Mouse (Mus musculus): ENCODE measurements around the gene Unc5b. TPM values are rescaled to one million over a fixed set of nuclear protein-coding genes. Genes with fewer than 3 reads are reported as not detected.
A peak's percentile ranks its signal among the peaks of the same experiment; 100 is the strongest.

The Unc5b gene
- polyA plus RNA-seq, 1 experiment from 2014 or later, result 10.0 TPM

DNA sequence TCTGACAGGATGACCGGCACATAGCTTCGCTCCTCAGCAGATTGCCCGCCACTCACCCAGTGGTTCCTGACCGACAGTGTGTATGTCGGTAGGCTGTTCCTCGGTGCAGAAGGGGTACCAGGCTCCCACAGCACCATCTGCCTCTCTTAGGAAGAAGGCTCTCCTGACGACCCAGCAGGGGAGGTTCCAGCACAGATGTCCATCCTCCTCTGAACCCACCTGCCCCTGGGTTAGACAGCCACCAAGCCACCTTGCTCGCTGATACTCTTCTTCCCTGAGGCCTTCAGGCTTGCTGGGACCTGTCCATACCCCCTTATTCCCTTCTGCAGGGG is 25.2 kb downstream of the Unc5b start:
- Histone ChIP-seq H3K27ac (no peak overlapping the region), H3K9ac (no peak overlapping the region), H3K4me2 (no peak overlapping the region), H3K27me3 (peaks cover 22% of the 10 kb centered on the region; the same call in 1 of the 2 replicates), H3K4me3 (replicated peaks) (no peak overlapping the region), H3K4me1 (peaks cover 93% of the 10 kb centered on the region), H3K36me3 (no peaks in the 10 kb centered on the region), H3K9me3 (replicated peaks) (no peaks in the 10 kb centered on the region)
- ATAC-seq (replicated peaks; ENCODE audit: low FRiP score), result no peak
- 64% methylated on average over 8 of the region's 8 CpGs for WGBS

DNA sequence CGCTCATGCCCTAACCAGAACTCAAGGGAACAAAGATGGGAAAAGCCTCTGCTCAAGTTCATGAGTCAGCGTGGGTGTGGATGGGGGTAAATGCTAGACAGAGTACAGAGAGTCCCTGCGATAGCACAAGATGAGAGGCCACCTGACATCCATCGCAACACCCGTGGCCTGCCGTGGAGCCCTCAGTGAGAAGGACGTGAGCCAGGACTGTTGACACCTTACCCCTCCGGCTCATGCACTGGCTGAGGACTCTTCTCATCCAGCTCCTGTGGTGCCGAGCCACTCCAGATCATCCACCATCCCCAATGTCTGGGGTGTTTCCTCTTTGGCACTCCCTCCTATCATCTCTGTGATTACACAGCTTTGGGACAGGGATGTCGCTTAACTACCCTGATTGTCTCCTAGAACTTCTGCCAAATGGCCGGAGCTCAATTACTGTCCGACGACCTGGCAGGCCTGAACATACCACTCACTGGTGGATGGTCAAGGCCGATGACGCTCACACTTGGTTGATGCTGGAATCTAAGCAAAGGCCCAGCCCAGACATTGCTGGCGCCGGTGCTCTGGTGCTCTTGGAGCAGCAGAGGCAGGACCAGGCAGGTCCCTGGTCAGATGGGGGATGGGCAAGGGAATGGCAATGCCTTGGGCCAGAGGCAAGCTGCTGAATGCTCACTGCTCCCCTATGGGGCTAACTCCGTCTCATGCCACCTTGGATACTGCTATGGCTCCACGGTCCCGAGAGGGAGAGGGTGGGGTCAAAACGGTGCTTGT is 25.8 kb downstream of the Unc5b start:
- H3K27ac ChIP-seq, result no peak overlapping the region
- peaks cover 22% of the 10 kb centered on the region; the same call in 1 of the 2 replicates for H3K27me3 ChIP-seq
- WGBS, result 50% methylated on average over 21 of the region's 21 CpGs
- peaks cover 93% of the 10 kb centered on the region for H3K4me1 ChIP-seq
- no peak overlapping the region for H3K4me2 ChIP-seq
- H3K36me3 ChIP-seq, result no peaks in the 10 kb centered on the region
- no peaks in the 10 kb centered on the region for H3K9me3 ChIP-seq (replicated peaks)
- ATAC-seq (replicated peaks; ENCODE audit: low FRiP score), result no peak
- 0 out of 2 replicates have a peak overlapping the region, but pooled peaks have one; percentile 9 for H3K9ac ChIP-seq
- no peak overlapping the region for H3K4me3 ChIP-seq (replicated peaks)

DNA sequence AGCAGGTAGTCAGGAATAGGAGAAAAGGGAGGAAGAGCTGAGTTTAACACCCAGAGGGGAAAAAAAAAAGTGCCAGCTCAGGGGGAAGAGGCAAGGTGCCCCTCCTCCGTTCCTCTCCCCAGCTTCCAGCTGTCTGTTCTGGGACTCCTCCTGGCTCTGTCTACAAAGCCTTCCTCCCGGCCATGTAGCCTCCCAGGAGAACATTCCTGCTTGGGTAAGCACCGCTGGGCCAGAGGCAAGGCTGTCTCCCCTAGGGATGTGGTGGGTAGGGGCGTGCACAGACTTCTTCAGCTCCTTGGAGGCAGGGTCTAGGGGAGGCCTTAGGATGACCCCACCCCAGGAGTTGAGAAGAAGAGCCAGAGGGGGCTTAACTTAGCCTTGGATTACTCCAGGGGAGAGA is 26.5 kb downstream of the Unc5b start:
- Histone ChIP-seq H3K9me3 (replicated peaks) (no peaks in the 10 kb centered on the region), H3K36me3 (no peaks in the 10 kb centered on the region), H3K4me3 (replicated peaks) (no peak overlapping the region), H3K4me2 (no peak overlapping the region), H3K27me3 (peaks cover 22% of the 10 kb centered on the region; the same call in 1 of the 2 replicates), H3K4me1 (peaks cover 94% of the 10 kb centered on the region), H3K27ac (0 out of 2 replicates have a peak overlapping the region, but pooled peaks have one; percentile 5), H3K9ac (no peak overlapping the region)
- 44% methylated on average over 4 of the region's 4 CpGs for WGBS
- ATAC-seq (replicated peaks; ENCODE audit: low FRiP score), result no peak

DNA sequence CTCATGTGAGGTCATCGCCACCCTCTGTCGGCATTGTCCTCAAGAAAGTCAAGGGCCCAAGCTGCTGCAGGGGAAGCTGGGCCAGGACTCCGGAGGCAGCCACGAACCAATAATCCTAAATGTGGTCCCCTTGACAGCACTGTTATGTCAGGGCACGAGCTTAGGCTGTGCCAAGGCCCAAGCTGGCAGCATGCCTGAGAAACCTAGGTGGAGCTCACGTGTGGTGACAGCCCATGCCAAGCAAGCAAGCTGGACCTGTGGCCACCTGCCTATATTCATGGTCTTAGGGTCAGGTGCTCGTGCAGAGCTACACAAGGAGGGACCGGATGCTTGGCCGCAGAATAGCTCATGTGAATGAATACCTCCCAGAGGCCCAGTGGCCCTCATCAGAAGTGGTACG is 27.4 kb downstream of the Unc5b start:
- H3K4me1 ChIP-seq, result peaks cover 94% of the 10 kb centered on the region
- H3K36me3 ChIP-seq, result no peaks in the 10 kb centered on the region
- no peak for ATAC-seq (replicated peaks; ENCODE audit: low FRiP score)
- no peak overlapping the region for H3K4me2 ChIP-seq
- no peak overlapping the region for H3K27ac ChIP-seq
- 88% methylated on average over 10 of the region's 10 CpGs for WGBS
- H3K9ac ChIP-seq, result no peak overlapping the region
- no peak overlapping the region for H3K4me3 ChIP-seq (replicated peaks)
- H3K9me3 ChIP-seq (replicated peaks), result no peaks in the 10 kb centered on the region
- peaks cover 18% of the 10 kb centered on the region; the same call in 1 of the 2 replicates for H3K27me3 ChIP-seq

DNA sequence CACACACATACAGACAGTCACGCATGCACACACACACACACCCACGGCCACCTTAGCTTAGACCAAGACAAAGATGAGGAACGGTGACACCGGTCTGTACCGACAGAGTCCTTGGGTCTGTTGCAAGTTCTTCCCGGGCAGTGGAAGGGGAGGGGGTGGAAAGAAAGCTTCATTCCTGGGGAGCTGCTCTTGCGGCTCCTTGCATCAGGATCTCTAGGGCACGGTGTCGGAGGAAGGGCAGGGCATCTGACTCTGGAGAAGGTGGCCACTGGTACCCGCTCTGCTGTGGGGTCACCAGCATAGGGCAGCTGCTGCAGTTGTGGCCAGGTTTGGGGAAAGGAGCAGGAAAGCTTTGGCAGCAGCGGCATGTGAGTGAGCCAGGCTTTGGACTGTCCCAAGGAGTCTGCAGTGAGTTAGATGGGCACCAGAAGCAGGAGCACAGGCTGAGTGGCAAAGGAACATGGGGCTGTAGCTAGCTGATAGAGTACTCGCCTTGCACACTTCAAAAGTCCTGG is 29.4 kb downstream of the Unc5b start:
- no peak overlapping the region for H3K4me2 ChIP-seq
- H3K27ac ChIP-seq, result peak overlapping the region; percentile 63
- peaks cover 85% of the 10 kb centered on the region for H3K4me1 ChIP-seq
- WGBS, result 57% methylated on average over 12 of the region's 12 CpGs
- no peak overlapping the region for H3K9ac ChIP-seq
- no peaks in the 10 kb centered on the region for H3K9me3 ChIP-seq (replicated peaks)
- H3K27me3 ChIP-seq, result peaks cover 15% of the 10 kb centered on the region; the same call in 1 of the 2 replicates
- H3K36me3 ChIP-seq, result no peaks in the 10 kb centered on the region
- no peak overlapping the region for H3K4me3 ChIP-seq (replicated peaks)
- ATAC-seq (replicated peaks; ENCODE audit: low FRiP score), result no peak

DNA sequence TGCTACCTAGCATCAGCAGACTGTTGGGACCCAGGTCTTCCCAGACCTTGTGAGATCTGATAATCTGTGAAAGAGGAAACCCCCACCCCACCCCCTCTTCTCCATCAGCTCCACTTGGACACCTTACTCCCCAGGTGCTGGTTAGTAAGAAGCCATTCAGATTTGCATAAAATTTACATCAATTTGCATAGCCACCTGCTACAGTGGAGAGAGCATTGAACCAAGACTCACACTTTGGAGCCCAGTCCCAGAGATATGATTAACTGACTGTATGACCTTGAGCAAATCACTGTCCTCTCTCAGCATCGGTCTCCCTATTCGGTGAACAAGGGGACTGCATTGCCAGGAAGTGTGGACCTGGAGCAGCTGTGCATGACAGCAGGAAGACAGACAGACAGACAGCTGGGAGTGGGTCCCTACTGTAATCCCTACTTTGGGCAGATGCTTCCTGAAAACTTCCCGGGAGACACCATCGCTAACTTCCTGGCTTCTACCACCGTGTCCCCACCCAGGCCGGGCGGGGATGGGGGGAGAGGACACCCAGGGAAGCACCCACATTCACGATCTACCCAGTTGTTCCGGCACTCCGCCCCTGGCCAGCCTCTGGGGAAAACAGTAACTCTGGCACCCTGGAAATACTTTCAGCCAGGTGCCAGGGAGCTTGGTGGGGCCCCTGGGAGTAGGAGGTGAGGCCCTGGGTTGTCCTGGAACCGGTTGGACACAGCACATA is 30.0 kb downstream of the Unc5b start:
- Histone ChIP-seq H3K9ac (0 out of 2 replicates have a peak overlapping the region, but pooled peaks have one; percentile 14), H3K9me3 (replicated peaks) (no peaks in the 10 kb centered on the region), H3K27ac (peak overlapping the region; percentile 63), H3K4me2 (0 out of 2 replicates have a peak overlapping the region, but pooled peaks have one; percentile 10), H3K4me3 (replicated peaks) (no peak overlapping the region), H3K36me3 (no peaks in the 10 kb centered on the region), H3K4me1 (peaks cover 84% of the 10 kb centered on the region), H3K27me3 (peaks cover 15% of the 10 kb centered on the region; the same call in 1 of the 2 replicates)
- ATAC-seq (replicated peaks; ENCODE audit: low FRiP score), result no peak
- WGBS, result 38% methylated on average over 11 of the region's 11 CpGs

DNA sequence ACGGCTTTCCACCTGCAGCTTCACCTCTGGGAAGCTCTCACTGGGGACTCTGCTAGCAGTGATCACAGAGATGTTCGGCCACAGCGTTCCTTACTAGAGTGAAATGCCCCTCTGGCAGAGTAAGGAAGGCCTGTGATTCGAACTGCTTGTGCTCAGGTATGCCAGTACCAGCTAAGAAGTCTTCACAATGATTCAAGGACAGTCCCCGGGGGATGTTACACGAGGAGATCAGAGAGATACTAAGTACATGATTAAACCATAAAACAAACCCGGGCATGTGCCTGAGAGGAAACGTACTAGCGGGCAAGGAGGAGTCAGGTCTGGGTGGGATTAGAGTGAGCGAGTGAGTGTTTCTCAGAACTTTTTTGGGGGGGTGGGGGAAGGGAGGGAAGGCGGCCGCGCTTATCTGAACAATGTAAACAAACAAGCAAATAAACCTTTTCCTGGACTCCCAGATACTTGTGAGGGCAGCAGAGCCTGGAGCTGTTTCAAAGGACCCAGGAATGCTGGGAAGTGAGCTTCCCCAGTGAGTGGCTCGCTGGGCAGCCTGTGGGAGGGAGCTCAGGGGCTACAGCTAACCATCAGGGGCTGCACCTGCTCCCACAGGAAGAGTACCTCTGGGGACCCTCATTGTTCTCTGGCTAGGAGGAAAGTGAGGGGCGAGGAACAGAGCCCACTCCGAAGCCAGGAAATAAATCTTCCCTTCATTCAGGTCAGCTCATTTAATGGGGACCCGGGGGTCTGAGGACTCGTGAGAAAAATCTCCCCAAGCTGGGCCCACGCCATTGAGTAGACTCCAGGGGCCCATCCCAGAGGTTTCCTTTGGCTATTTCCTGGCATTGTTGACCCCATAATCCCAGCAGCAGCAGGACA is 30.9 kb downstream of the Unc5b start:
- Histone ChIP-seq H3K27ac (peak overlapping the region; percentile 51), H3K36me3 (no peaks in the 10 kb centered on the region), H3K9me3 (replicated peaks) (no peaks in the 10 kb centered on the region), H3K27me3 (peaks cover 11% of the 10 kb centered on the region; the same call in 1 of the 2 replicates), H3K4me2 (peak overlapping the region; percentile 26), H3K9ac (no peak overlapping the region), H3K4me1 (peaks cover 83% of the 10 kb centered on the region), H3K4me3 (replicated peaks) (no peak overlapping the region)
- ATAC-seq (replicated peaks; ENCODE audit: low FRiP score), result no peak
- WGBS, result 9% methylated on average over 19 of the region's 19 CpGs

DNA sequence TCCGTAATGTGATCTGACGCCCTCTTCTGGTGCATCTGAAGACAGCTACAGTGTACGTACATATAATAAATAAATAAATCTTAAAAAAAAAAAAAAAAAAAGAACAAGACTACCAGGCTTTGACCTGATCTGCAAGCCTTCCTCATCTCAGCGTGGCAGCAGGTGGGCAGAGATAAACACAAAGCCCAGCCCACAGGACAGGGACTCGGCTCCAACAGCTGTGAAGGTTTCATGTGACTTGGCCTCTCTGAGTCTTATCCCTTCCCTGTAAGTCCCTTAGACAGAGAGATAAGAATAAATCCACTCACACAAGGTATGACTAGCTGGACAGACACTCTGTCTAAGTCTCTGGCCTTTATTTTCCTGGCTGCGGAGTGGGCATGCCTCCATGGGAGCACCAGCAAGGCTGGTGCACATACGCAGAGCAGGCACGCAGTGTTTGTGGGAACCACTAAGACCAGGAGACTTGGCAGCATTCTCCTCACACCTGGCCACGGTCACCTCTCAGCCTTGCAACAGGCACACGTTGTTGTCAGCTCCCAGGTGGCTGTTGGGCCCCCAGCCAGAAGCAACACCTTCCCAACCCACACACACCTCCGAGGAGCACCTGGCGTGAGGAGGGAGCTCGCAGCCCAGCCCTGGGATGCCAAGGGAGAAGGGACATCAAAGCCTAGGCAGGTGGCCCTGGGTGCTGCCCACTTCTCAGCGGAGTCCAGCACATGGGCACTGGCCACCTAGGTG is 33.5 kb downstream of the Unc5b start:
- Histone ChIP-seq H3K4me2 (no peak overlapping the region), H3K27me3 (peaks cover 3% of the 10 kb centered on the region; the same call in 1 of the 2 replicates), H3K9ac (no peak overlapping the region), H3K9me3 (replicated peaks) (no peaks in the 10 kb centered on the region), H3K4me1 (peaks cover 84% of the 10 kb centered on the region), H3K4me3 (replicated peaks) (no peak overlapping the region), H3K36me3 (no peaks in the 10 kb centered on the region), H3K27ac (no peak overlapping the region)
- 81% methylated on average over 14 of the region's 14 CpGs for WGBS
- ATAC-seq (replicated peaks; ENCODE audit: low FRiP score), result no peak

DNA sequence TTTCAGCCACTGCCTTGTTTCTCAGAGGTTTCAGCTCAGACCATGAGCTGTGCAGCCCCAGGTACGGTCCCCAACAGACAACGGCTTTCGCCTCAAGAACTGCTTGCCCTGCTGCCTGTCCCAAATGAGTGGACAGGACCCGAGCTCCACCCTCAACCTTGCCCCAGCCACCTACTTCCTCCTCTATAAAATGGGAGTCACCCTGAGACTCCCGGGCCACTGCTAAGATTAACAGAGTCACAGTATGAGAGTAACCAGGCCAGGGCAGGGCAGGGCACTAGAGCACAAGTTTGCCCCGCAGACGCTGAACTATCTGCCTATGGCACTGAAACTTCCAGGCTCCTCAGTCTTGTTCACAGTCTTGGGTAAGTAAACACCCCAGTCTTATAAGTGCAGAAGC is 34.9 kb downstream of the Unc5b start:
- ATAC-seq (replicated peaks; ENCODE audit: low FRiP score), result no peak
- no peak overlapping the region for H3K27ac ChIP-seq
- WGBS, result 65% methylated on average over 7 of the region's 7 CpGs

DNA sequence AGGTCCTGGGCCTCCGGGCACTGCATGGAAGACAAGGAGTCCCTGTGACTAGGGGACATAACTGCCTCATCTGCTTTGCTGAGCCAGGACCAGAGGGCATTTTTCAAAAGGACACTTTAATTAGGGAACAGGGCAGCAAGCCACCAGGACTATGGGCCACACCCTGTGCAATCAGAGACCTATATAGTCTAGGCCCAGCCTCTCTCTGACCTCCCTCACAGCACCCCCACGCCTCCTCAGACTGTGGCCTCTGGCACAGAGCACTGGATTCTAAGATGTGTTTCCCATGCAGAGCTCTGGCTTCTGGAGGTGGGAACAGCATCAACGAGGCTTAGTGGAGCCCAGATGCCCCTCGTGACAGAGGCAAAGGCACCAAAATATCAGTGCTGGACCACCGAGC is 35.4 kb downstream of the Unc5b start:
- Histone ChIP-seq H3K4me1 (peaks cover 85% of the 10 kb centered on the region), H3K9ac (no peak overlapping the region), H3K27ac (no peak overlapping the region), H3K4me2 (no peak overlapping the region), H3K9me3 (replicated peaks) (no peaks in the 10 kb centered on the region), H3K27me3 (peaks cover 13% of the 10 kb centered on the region; the same call in 1 of the 2 replicates), H3K4me3 (replicated peaks) (no peak overlapping the region), H3K36me3 (no peaks in the 10 kb centered on the region)
- 59% methylated on average over 5 of the region's 5 CpGs for WGBS
- no peak for ATAC-seq (replicated peaks; ENCODE audit: low FRiP score)

More for the DNA sequence above, 34.9 kb downstream of the Unc5b start:
- Histone ChIP-seq H3K9ac (no peak overlapping the region), H3K4me2 (no peak overlapping the region), H3K27me3 (peaks cover 8% of the 10 kb centered on the region; the same call in 1 of the 2 replicates), H3K4me3 (replicated peaks) (no peak overlapping the region), H3K9me3 (replicated peaks) (no peaks in the 10 kb centered on the region), H3K36me3 (no peaks in the 10 kb centered on the region), H3K4me1 (peaks cover 89% of the 10 kb centered on the region)

DNA sequence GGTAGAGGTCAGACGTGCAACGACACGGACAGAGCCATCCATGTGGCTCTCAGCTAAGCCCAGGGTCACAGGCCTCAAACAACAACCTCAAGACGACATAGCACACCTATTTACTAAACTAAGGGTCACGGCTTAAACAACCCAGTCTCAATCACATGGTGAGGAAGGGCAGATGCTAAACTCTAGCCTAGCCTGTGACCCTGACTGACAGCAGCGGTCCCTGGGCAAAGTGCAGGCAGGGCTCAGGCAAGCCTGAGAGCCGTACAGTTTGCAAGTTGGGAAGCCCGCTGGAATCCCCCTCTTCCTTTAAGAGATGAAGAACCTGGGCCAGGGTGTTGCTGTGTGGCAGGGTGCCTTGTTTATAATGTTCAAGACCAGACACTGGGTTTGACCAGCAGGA is 36.6 kb downstream of the Unc5b start:
- Histone ChIP-seq H3K27me3 (peaks cover 14% of the 10 kb centered on the region; the same call in 1 of the 2 replicates), H3K36me3 (no peaks in the 10 kb centered on the region), H3K4me2 (no peak overlapping the region), H3K9ac (no peak overlapping the region), H3K9me3 (replicated peaks) (no peaks in the 10 kb centered on the region), H3K27ac (peak overlapping the region; percentile 42; the same call in 1 of the 2 replicates), H3K4me3 (replicated peaks) (no peak overlapping the region), H3K4me1 (peaks cover 72% of the 10 kb centered on the region)
- ATAC-seq (replicated peaks; ENCODE audit: low FRiP score), result peak; percentile 16; the same call in 1 of the 2 replicates
- 33% methylated on average over 8 of the region's 8 CpGs for WGBS
